Mouse (Mus musculus): Measurements from ENCODE around the gene Hapln3.
A peak's percentile ranks its signal among the peaks of the same experiment; 100 is the strongest.

The Hapln3 gene

DNA sequence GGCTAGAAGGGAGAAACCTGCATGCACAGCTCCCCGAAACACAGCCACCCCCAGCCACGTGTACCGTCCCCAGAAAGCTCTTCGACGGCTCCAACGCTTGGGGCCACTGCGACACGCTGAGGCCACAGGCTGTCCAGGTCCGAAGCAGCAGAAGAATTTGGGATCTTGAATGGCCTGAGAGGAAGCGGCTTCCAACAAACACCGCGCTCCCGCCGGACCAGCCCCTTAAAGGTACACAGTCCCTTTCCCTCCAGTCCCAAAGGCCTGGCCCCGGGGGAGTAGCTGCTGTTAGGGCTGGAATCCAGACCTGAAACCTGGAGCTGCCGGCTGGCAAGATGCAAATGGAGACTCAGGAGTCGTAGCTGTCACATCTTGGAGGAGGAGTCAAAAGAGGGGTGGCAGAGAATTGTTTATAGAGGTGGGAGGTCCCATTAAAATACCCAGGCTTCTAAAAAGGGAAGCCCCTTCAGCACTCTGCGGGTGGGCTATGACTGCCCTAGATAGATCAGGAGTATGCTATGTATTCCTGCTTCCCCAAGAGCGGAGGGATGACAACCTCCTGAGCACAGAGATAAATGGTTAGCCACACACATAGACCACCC lies at the start of gene Hapln3:
Gene Hapln3, minus strand, starts transcription at position 176 of the 602 bp plus-strand sequence.
- DNase-seq (ENCODE audit: low spot score): no peak

DNA sequence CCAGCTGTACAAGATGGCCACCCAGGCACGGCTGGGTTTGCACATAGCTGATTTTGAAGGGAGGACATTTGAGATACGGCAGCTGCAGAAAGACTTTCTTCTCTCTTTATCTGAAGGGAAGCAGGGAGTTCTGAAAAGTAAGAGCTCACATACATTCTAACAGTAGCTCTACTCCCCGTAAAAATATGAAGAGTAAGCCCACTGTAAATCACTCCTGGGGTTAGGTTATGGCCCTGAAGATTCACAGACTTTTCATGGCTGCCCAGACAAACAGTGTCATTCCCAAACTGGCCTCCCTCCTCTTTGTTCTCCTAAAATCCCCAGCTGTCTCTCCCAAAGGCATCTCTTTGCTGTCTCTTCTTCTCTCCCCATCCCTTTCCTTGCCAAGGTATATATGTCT lies 43.0 kb upstream of the Hapln3 start:
- DNase-seq (ENCODE audit: low spot score): no peak

DNA sequence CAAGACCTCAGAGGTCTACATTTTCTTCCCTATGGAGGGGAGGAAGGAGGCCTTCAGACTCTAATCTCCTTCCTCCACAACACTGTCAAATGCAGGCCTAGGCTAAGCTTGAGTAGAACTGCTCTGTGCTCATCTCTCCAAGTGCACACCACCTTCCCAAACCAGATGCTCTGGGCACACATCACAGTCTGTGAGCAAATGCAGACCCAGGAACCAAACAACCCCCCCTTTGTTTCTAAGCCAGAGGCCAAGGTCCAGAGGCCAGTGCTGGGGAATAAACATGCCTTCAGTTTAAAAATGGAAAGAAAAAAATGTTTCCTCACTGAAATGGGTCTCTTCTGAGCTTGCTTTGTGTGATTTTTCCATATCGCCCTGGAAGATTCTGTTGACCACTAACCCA lies 41.0 kb upstream of the Hapln3 start:
- no peak for DNase-seq (ENCODE audit: low spot score)

DNA sequence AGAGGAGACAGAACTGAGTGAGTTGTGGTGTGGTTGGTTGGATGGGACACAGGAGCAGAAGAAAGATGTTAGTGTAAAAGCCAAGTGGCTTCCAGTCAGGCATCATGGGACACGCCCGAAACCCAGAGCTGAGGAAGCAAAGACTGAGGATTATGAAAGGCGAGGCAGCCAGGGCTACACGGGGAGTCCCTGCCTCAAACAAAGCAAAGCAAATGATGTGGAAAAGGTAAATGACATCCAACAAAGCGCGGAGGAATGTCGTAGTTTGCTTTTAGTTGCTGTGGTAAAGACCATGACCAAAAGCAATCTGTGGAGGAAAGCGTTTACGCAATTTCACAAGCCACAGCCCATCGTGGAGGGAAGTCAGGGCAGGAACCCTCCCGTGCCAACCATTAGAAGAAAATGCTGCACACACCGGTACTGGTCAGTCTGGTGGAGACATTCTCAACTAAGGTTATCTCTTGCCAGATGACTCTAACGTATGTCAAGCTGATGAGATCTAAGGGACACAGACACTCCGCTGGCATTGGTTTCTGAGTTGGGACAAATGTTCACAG lies 36.3 kb upstream of the Hapln3 start:
- no peak for DNase-seq (ENCODE audit: low spot score)

DNA sequence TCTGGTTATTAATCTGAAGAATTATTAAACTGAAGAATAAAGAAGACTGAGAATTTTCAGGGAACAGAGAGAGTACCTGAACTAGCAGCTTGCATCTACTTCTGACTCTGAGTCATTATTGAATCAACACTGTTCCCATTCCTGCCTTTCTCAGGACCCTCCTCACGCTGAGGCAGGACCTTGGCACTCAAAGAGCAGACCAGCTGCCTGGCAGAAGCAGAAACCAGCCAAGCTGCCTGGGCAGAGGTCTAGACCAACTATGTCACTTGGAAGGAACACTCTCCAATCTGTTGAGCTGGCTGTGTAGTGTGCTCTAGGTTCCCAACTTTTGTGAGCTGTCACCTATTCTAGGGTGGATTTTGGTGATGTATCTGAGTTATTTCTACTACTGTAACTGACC lies 28.6 kb upstream of the Hapln3 start:
- DNase-seq (ENCODE audit: low spot score): no peak

DNA sequence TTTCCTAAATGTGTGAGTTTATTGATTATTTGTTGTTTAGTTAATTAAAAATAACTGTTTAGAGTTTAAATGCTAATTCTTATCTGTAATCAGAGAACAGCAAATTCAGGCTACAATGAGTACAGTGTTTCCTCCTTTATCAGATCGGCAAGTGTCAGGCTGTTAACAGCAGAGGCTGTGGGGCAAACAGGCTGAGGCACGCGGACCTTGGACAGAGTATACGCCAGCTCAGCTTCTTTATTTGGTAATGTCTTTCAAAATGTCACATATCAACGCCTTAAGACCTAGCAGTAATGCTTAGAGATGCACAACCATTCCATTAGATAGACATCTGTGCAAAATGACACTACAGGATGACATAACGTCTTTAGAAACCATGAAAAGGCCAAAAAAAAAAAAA lies 18.7 kb upstream of the Hapln3 start:
- DNase-seq (ENCODE audit: low spot score): no peak

DNA sequence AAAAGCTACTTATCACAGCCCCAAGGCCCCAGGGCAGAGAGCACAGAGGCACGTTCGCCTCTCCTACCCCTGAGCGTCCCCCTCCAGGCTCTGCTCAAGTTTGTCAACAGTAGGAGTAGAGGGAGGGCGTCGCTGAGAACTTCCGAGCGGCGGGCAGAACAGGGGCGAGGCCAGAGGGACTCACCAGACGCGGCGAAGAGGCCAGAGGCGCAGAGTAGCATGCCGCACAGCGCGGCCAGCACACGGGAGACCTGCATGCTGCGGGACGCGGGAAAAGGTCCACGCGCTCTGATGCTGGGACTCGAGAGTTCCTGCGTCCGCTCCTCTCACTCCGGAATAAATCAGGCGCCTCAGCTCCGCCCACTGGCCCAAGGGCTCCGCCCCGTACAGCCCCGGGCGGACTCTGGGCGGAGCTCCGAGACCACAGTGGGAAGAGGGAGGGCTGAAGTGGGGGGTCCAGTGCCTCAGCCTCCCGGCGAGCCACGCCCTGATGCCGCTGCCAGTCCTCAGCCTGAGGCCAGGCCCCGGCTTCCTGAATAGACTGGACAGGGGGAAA lies 18.0 kb upstream of the Hapln3 start, which contains the start of gene Mfge8:
Gene Mfge8, minus strand, starts transcription at position 350 of the 556 bp plus-strand sequence.
- peak; percentile 55 for DNase-seq (ENCODE audit: low spot score)

DNA sequence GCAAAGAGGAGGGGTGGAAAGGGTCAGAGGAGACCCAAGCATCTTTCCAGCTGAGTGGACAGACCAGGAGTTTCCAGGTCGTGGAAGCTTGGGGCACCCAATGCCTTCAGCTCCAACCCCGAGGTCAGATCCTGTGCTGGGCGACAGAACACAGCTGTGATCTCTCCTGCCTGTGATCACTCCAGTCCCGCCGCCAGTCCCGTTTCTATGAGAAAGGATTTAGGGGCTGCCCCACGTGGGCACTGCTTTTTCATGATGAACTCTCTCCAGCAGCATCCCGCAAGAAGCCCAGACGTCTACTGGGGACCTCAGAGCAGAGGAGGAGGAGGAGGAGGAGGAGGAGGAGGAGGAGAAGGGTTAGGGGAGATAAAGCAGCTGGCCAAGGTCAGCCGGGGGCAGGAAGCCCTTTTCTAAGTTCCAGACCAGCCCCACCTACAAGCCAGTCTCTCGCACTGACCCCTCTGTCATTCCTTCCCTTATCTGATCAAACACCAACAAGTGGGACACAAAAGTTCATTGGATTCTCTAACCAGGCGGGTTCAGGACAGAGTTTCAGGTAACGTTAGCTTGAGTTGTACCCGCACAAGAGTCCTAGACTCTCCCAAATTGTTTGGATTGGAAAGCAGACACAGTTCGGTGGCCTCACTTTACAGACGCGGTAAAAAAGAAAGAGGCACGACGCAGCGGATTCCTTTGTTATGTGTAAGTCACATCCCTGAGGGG lies 17.3 kb upstream of the Hapln3 start:
- no peak for DNase-seq (ENCODE audit: low spot score)

DNA sequence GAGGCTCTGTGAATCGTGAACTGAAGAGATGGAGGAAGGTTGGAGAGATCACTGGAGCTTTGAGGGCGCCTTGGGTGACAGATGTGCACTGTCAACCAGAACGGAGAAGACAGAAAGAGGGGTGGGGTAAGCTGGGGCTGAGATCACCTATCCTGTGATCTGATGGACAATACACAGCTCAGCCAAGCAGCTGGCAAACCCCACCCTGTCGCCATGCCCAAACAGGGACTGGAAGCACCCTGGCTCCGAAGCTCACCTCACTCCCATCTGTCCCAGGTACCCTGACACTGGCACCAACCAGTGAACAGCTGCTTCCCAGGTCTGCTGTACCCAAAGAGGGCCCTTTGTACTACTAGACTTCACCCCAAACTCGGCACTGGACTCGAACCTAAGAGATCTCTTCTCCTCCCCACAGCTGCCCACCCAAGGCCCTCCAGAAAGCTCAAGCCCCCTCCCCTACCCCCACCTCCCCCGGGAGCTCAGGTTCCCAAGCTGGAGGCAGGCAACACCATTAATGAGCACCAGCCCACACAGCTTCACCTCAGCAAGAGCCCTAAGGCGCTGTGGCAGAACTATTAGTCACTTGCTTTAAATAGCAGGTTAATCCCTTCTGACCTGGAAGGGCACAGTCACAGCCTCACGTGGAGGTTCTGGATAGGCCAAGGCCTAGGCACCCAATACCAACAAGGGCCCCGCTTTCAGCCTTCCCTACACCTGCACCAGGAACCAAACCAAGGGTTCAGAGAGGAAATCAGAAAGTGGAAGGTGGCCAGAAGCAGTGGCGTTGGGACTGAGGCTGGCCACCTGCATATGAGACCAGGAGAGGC lies 16.4 kb upstream of the Hapln3 start:
- no peak for DNase-seq (ENCODE audit: low spot score)

DNA sequence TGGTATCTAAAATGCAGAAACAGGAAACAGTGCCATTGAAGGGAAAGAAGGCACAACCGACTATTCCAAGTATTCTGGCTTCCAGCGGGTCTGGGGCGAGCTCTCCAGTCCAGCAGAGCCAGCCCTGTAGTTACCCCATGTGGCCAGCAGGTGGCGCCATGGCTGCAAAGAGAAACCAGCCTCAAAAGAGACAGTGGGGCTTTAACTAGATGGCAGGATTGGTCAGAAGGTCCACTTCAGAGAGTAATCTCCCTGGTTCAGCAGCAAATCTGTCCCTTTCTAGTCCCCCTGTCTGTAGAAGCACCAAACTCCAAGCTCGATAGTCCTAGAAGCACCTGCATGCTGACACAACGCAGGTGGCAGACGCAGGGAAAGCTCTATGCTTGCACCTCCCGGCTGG lies 10.1 kb upstream of the Hapln3 start:
- peak; percentile 43 for DNase-seq (ENCODE audit: low spot score)

DNA sequence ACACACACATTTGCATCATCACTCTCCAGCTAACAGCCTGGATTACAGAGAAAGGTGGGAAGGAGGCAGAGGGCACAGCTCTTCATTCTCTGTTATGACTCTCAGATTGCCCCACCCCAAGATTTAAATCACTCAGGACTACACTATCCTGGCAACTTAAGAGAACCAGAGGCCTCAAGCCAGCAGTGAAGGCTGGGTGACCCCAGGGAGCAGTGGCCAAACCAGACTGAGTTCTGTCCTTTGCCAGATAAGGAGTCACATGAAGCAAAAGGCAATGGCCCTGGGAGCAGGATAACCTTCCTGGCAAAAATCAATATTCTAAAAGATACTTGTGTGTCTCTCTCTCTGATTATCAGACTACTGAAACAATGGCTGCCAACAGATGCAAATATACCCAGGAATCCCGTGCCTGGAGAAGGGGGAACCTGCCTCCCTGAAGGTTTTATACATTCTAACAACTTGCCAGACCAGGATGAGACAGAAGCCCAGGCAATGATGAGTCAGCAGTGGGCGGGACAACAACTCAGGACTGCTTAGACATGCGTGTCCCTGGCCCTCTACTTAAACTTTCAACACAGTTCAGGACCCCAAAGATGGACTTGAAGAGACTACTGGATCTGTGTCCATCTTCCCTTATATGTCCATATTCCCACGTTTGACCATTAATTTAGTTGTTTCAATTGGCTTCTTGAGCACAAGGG lies 9.2 kb upstream of the Hapln3 start:
- DNase-seq (ENCODE audit: low spot score): no peak

DNA sequence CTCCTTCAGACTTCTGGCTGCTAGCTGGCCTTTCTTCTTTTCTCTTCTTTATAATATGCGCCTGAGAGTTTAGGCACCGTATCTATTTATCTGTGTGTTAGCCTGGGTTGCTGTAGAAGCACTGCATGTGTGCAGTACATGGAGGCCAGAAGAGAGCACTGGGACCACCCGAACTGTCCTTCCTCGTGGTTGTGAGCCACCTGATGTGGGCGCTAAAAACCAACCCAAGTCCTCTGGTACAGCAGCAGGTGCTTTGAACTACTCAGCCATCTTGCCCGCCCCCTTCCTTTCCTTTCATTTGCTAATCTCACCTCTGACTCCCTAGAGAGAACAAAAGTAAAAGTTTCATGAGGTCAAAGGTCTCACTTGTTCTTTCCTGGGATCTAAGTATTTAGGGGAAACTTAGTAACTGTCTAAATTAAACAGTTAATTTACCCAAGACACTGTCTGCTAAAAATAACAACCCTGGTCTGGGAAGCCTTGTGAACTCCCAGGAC lies 8.6 kb upstream of the Hapln3 start:
- DNase-seq (ENCODE audit: low spot score): no peak

DNA sequence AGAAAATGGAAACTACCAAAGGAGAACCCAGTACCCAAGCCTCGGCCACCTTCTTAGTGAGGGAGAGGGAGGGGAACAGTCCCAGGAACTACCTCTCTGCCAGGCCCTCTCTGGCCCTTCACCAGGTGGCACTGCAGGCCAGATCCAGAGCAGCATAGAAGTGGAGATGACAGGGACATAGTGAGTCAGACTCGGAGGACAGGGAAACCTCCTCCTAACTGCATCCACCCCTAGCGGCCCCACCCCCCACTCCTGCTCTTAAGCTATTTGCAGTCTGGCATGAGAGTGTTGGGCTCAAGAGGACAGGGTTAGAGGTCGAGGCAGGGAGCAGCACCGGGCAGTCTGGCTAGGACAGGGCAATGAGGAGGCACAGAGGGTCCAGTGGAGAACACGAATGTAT lies 2.6 kb upstream of the Hapln3 start:
- DNase-seq (ENCODE audit: low spot score): no peak

DNA sequence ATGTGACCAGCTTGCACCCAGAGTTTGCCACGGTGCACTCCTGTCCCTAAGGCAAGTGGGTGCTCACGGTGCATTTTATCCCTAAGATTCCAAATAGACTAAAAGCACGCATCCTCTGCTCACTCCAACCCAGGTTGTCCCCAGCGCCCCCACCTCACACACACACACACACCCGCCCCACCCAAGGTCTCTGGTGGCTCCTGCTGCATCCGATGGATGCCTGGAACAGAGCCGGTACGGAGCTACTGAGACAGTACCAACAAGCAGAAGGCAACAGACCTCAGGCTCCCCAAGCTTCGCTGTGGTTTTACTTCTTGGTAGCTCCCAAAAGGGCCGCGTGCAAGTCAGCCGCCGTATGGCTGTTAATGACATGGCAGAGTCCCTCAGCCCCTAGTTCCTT lies 433 bp downstream of the Hapln3 start:
- DNase-seq (ENCODE audit: low spot score): no peak

DNA sequence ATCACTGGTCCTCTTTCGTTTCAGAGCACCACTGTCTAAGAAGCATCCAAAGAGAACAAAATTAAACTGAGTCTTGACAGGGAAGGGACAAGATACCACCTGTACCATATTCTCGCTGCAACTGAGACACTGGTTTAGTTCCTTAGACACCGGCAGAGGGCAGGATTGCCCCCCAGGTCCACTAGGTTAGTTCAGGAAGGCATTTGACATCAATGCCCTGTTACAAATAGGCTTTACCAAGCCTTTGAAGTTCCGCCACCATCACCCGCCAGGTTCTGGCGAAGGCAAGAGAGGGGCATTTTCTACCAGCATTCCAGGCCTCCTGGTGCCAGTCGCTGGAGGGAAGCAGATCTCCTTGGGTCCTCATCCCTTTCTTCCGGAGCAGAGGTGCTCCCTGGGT lies 935 bp downstream of the Hapln3 start:
- no peak for DNase-seq (ENCODE audit: low spot score)

DNA sequence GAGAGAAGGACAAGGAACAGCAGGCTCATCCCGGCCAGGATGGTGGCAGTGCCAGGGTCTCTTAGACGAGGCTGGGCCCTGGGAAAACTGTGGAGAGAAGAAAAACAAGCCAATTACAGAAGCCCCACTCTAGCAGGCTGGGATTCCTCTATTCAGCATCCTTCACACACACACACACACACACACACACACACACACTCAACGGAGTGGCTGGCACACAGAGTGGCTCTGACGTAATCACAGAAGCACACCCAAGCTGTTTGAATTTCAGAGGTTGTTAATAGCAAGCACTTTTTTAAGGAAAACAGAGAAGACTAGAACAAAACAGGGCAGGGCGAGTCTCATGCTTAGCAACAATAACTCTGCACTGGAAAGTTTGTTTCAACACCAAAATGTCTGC lies 7.4 kb downstream of the Hapln3 start:
- no peak for DNase-seq (ENCODE audit: low spot score)

DNA sequence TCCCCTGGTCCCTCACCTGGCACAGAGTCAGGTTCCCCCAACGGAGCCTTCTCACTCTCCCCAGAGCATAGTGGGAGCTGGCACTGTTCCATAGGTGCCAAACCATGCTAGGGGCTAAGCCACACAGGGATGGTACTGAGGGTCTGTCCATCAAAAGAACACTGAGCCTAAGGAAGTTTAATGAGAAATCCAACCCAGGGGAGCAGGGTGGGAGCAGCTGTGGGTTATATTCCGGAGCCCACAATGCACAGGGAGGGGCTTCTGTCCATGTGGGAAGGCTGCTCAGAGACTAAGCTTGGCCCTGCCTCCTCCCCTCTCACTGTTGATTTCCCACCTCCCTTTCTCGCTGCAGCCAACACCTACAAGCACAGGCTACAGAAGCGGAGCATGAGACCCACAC lies 17.0 kb downstream of the Hapln3 start:
- DNase-seq (ENCODE audit: low spot score): no peak

DNA sequence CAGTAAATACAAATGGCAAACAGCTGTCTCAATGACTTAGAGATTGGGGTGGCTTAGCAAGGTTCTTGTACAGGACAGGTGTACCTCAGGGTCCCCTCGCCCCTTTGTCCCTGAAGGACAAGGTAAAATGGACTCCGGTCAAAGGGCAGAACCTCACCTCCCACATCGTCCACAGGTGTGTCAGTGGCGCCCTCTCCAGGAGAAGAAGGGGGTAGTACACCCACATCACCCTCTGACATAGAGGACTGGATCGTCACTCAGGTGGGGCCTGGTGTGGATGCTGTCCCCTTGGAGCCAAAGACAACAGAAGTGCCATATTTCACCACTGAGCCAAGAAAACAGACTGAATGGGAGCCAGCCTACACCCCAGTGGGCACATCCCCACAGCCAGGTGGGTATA lies 34.3 kb downstream of the Hapln3 start:
- DNase-seq (ENCODE audit: low spot score): no peak

DNA sequence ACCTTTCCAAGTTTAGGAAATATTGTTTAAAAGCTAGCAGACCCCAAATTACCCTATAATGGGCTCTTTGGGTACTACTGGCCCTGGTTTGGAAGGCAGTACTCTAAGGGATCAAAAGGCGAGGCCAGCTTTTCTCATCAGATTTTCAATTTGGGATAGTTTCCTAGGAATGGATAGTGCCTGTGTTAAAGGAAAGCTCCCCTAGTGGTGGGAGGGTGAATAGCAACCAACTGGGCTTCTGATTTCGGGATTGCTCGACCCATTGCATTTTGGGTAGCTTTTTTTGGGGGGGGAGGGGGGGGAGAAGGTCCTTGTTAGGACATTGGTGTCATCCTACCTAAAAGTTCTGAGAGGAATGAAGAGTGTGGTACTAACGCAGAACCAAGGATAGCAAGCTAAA lies 41.7 kb downstream of the Hapln3 start:
- DNase-seq (ENCODE audit: low spot score): no peak

DNA sequence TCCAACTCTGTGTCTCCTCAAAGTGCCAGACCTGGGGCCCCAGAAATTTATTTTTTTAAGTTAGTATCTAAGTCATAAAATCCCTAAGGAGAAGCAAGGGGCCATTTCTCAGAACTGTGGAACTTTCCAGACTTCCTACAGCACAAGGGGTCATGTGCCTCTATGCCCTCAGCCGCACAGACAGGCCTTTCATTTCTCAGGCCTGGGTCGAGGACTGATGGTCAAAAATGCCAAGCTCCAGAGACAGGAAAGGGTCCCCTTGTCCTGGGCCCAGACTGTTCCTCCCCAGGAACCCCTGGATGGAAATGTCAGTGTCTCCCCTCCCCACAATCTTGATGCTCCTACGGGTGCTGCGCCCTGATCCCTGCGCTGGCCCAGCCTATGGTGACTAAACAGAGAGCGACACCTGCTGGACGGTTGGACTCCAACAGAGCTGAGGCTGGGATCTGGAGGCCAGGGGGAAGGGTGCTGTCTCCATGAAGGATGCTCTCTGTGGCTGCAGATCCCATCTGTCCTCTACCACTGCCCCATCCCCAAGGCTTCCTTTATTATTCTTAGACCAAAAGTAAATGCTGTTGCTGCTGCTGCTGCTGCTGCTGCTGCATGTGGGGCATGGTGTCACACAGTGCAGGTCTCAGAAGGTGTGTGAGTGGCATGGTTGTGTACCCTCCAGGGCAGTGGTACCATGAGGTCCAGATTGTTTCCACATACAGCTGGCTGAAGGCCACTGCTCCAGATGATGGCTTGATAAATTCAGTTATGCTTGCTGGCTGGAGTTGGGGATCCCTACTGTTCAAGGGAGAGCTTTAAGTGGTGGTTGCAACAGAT lies 50.0 kb downstream of the Hapln3 start:
- peak; percentile 25 for DNase-seq (ENCODE audit: low spot score)

DNA sequence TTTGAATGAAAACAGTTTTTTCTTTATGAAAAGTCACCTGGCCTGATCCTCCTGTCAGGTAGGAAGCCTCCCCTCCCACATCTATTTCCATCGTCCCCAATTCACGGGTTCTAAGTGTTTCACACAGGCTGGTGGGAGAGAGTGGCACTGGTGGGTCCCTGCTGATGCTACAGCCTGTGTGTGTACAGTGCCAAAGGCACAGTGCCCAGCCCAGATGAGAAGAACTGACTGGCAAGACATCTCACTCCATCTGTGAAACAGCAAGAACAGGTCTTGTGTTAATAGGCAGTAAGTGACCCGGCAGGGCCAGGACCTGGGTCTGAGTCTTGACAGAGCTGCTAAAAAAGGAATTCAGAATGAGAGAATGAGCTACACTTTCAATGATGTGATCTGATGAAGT lies 51.6 kb downstream of the Hapln3 start:
- no peak for DNase-seq (ENCODE audit: low spot score)
